Mouse (Mus musculus) spleen, postnatal 36 days (tissue): Measurements from ENCODE around the gene Cep295nl.
A peak's percentile ranks its signal among the peaks of the same experiment; 100 is the strongest.

Experiments used
- DNase-seq, 2 experiments: peaks; one replicate each; pipeline ENCODE4 v3.0.0; 2022; ENCODE audit warnings: low spot score in 2 of 2, mixed read lengths in 1 of 2

Cep295nl gene

DNA sequence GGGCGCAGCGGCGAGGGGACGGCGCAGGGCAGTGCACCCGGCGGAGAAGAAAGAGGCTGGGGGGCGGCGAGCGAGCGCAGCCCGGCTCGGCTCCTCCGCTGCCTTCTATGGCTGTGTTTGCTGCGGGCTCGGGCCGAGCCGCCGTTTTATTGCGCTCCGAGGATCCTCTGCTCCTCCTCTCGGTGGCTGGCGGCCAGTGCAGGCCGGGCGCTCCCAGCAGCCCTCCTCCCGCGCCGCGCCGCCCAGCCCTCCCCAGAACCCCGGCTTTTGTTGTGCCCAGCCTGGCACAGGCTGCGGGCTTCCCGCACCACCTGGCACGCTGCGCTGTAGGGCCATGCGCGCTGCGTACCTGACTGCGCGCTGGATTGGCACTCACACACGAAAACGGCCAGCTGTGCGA lies 12.9 kb upstream of the Cep295nl start:
- DNase-seq, result peak; percentile 69 to 76

DNA sequence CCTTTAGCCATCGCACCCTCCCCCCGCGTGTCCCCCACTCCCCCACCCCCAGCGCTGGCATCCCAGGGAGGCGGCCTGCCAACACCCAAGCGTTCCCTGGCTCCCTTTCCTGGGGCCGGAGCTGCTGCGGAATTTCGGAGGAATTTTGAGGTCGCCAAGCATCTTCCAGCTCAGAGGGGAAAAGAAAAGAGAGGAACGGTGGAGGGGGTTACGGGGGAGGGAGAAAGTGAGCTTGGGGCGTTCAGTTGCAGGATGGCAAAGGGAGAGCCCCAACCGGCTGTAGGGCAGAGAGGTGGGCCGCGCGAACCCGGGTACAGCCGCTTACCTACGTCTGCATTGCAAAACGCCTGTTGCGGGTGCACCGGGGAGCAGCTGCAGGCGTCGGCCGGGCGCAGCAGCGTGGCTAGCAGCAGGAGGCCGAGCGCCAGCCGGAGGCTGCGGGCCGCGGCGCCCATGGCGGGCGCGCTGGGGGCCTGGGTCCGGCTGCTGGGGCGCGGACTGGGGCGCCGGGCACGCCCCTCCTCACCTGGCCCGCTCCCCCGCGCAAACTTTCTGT lies 12.4 kb upstream of the Cep295nl start:
- peak in 1 of 2 experiments; percentile 16 for DNase-seq

DNA sequence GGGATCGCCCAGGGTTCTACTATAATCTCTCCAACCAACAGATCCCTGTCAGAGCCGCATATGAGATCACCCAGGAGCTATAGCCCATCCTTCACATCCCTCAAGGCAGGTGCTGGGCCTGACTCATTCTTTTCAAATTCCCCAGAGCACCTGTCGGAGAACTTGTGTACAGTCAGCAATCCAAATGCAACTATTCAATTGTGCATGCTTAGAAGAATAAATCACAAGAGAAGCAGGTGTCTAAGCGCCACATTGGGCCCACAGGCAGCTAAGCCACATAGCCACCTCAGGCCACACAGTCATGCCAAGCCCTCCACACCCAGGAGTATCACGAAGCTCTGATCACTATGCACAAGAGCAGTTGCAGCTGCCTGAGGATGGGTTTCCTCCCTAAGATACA lies 7.2 kb upstream of the Cep295nl start:
- no peak for DNase-seq

DNA sequence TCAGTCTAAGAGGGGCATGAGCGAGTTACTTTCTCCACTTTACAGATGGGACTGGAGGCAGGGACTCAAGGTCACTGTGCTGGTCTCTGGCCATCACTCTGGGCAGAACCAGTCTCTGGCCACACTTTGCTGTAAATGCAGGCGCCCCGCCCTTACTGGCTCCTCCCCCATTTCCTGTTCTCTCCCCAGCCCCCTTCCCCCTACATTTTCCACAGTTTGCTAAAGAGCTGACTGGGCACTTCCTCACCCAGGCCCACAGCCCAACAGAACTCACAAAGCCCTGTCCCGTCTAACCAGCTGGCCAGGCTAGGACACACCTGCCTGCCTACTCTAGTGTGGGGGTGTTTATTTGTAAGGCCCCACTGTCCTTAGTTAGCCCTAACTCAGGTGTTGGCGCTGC lies 6.6 kb upstream of the Cep295nl start:
- DNase-seq, result peak; percentile 77 to 78

DNA sequence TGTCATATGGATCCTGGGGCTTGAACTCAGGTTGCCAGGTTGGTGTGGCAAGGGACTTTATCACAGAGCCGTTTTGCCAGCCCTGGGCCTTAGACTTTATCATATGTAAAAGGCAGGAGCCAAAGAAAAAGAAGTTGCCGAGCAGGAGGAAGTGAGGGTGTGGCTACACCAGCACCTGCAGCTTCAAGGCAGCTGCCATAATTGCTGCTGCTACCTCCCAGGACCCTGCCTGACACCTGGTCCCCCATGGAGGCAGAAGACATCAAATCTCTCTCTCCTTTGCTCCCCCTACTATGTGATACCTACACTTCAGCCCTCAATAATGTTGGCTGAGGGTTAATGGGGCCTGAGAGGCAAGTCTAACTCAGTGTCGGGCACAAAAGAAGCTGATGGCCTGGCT lies 6.1 kb upstream of the Cep295nl start:
- peak; percentile 55 to 60 for DNase-seq

DNA sequence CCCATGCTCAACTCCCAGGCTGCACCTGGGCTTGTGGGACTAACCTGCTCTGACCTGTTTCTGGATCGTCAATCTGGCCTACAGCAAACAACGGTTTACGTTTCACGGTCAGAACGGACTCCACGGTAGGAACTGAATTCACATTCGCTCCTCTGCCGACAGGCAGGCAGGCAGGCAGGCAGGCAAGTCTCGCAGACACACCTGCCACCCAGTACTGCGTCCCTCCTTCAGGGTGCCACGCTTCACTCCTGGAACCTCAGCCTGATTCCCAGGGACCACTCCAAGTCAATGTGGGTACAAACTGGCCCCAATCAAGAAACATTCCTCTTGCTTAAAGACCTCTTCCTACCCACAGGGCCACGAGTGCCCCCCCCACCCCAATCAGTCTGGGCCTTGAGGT lies 5.6 kb upstream of the Cep295nl start:
- DNase-seq, result no peak

GRCm38 (mm10) chr11:118347391-118347790 lies 5.1 kb upstream of the Cep295nl start:
- DNase-seq, result no peak

DNA sequence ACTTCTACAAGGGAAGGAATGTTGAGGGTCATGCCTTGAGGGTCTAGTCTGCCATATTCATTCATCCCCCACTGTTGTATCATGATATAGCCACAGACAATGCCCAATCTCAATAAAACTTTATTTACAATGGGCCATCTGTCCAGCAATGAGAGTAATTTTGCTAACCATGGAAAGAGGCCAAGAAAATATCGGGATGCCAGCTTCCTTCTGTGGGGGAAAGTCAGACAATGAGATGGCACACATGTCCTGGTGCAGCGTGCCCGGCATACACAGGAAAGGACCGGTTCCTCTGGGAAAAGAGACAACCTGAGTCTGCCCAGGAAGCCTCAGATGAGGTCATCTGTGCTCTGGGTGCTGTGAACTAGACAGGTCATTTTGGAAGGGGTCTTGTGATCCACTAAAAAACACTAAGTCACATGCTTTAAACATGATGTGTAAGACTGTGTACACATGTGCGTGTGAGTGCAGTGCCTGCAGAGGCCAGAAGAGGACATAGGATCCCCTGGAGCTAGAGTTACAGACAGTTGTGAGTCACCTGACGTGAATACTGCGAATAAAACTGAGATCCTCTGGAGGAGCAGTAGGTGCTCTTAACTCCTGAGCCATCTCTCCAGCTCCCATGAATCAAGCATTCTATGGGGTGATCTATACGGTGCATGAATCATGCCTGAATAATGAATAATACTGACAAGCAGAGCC lies 4.2 kb upstream of the Cep295nl start:
- DNase-seq, result no peak

DNA sequence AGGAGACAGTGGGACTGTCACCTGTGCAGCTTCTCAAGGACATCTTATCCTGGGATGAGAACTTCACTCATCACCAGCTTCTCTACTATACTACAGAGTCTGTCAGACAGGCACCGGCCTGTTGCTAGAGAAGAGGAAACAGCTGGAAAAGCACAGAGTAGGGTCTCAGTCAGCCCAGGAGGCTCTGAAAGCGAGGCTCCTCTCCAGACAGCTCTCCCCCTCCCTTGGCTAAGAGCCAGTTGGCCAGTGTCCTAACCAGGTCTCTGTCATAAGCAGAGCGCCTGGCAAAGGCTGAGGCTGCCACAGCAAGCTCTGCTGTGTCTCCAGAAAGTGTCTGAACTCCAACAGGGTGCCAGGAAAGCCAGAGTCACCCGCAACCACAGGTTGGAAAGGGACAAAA lies 3.4 kb upstream of the Cep295nl start:
- DNase-seq, result no peak

DNA sequence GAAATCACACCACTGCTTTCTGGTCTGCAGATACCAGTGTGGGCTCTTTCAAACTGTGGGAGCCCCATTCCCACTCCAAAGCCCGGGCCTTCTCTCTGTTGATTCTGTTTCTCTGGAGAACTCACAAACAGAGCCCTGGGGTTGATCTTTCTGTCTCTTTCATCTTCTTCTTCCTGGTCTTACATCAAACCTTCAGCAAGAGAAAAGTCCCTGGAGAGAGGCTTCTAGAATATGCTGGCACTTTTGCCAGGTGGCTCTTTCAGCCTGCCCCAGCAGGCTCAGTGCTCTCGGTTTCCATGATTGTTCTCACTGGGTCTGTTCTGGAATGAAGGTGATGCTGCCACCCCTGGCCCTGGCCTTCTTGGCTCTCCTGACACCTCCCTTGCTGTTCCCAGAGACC lies 1.3 kb upstream of the Cep295nl start:
- DNase-seq, result no peak

GRCm38 (mm10) chr11:118337491-118338168 lies 4.7 kb downstream of the Cep295nl start:
- DNase-seq, result peak in 1 of 2 experiments; percentile 25

DNA sequence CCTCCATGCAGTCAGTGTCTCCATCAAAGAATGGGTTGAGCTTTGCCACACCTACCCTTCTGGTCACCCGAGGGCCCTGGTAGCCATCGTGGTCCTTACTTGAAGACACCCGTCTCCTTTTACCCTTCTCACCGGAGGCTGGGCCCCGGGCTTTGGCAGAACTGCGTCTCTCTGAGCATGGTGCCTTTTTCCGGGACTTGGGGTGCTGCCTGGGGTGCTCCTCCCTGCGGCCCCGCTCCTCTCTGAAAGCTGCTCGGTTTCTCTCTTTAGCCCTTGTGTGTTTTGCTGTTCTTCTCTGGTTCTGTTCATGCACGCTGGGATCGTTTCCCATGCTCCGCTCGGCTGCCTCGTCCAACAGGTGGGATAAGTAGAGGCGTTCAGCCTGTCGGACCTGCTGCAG lies 8.9 kb downstream of the Cep295nl start:
- no peak for DNase-seq

DNA sequence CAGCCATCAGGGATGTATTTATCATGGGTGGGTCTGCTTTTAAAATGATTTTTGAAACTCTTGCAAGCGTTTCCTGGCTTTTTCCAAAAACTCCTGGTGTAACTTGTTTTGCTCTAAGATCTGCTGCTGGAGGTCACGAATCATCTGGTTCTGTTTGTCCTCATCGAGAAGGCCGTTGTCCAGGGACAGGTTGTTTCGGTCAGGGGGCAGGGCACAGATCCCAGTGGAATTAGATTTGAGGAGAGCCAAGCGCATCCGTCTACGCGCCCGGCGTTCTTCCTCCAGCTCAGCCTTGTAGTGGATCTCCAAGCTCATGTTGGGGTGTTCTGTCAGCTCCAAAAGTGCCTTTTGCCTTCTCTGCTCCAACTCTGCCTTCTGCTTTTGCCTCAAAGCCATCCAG lies 9.9 kb downstream of the Cep295nl start:
- DNase-seq, result no peak

GRCm38 (mm10) chr11:118330777-118331176 lies 11.5 kb downstream of the Cep295nl start:
- DNase-seq, result no peak

DNA sequence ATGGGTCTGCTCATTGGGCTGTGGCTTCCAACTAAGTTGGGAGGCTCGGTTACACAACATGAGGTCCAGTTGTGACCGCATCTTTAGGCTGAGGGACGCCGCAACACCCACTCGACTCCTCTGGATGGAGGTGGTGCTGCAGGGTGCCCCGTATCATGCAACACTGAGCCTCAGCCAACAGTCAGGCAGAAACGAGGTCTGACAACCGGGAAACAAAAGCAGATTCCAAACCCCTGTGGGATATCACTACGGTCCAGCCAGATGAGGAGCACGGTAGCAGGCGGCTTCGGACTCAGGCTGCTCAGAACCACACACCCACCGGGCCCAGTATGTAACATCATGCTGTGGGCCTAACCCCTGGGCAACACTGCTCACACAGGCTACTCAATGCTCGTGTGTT lies 11.9 kb downstream of the Cep295nl start:
- no peak for DNase-seq

- no peak for DNase-seq
These were observed 13.4 kb downstream of the Cep295nl start for GRCm38 (mm10) chr11:118328947-118329346.

DNA sequence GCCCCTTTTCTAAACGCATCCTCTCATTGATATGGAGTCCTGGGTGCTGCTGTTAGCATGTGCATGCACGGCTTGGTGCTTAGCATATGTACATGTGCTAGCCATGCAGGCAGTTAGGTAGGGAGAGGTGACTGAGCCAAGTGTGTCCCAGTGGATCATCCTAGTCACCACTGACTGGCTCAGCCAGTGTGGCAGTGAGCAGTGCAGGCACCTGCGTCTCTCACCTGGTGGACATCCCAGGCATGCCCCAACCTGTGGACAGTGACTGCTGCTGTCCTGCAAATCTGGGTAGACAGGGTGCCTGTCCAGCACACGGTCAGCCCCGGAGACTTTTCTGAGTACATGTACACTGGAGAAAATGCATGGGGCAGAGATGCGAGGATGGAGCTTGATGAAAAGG lies 13.8 kb downstream of the Cep295nl start:
- DNase-seq, result no peak

DNA sequence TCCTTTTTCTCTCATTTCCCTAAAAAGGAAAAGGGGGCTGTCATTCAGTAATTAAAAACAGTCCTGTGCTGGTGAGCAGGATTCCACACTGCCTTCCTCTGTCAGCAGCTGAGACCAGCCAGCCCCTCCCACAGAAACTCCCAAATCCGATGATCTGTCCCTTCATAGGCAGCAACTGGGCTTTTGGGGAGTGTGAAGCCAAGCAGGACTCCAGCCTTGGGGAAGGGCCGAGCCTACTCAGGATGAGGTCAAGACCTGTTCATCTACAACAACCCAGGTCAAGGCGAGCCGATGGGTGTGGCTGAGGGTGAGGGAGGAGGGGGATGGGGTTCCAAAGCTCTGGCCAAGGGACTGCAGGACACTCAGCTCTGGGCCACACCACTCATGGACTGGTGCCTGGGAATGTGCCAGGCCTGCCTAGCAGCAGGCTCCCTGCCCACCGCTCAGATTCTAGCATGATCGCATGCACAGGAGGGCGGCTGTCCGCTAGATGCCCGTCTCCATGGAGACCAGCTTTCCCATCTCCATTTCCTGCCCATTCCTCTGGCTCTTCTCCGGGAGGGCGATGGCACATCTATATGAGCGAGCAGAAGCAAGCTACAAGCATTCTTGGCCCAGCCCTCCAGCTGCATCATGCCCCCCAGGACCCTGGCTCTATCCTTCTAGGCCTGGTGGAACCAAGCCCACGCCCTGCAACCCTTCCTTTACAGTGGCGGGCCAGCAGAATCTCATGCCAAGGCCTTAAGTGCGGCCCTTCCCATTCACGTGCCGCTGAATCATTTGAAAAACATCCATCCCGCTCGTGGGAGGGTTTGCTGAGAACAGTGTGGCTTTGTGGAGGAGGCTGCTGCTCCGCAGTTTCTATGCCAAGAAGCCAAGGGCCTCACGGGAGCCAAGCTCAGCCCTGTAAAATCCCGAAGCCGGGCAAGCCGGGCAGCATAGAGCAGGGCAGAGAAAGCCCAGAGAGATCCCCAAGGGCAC lies 15.0 kb downstream of the Cep295nl start:
- peak in 1 of 2 experiments; percentile 14 for DNase-seq

DNA sequence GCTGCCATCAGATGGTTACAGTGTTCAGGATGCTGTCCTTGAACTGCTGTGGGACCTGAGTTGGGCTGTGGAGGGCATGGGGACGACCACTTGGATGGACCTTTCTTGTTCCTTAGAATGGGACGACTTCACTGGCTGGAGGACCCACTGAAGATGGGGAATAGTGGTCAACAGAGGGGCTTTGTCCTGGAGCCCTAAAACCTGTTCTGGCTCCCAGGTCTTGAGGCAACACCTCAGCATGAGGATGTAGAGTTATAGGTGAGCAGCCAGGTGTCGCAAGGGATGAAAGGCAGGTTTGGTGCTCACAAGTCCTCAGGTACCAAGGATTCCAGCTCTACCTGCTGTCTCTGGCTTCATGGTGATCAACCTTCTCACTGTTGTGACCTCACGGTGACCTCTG lies 15.8 kb downstream of the Cep295nl start:
- no peak for DNase-seq

- no peak for DNase-seq
These were observed 17.8 kb downstream of the Cep295nl start for GRCm38 (mm10) chr11:118324541-118324940.

DNA sequence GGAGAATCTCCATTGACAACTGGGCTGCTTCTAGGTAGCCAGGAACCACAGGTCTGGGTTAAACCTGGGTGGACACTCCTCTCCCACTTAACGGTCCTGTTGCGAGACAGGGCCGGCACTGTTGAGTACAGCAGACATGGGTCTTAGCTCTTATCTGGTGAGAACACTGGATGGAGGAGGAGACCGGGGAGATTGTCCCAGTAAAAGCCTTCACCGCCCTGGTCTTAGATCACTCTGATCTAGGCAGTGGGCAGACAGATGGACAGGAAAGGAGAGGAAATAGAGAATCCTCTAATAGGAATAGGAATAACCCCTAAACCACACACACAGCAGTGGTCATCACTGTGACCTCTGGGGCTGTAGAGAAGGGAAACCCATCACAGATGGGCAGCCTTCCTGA lies 18.3 kb downstream of the Cep295nl start:
- no peak for DNase-seq

DNA sequence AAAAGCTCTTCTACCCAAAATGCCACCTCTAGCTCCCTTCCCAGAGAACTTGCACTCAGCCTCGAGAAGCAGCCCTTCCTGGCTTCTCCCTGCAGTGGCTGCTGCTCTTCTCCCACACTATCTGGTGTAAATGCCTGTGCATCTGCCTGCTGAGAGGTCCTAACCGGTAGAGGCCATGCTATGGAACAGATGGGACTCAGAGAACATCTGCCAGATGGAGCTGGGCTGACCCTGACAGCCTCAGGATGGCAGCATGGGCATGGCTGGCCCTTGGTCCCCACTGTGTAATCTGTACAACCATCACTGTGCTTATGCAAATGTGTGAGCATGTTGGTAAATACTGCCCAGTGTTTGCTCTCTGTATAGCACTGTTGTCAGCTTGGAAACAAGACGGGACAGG lies 19.7 kb downstream of the Cep295nl start:
- DNase-seq, result no peak
